Mouse (Mus musculus) neural tube, embryonic 14.5 days (tissue): ENCODE data around the gene Fam53a. TPM values are rescaled to one million over a fixed set of nuclear protein-coding genes. Genes with fewer than 3 reads are reported as not detected.

Experiments used
- ATAC-seq: fragments of 200-750 bp; cut with Nextera tagmentation; 2 replicates; pipeline ENCODE4 v1.8.0; 2017; ENCODE audit warnings: low read depth, mild to moderate bottlenecking, moderate TSS enrichment, moderate library complexity
- H3K27ac ChIP-seq: fragments of 300-500 bp; sonication (generic); 2 replicates; pipeline ENCODE4 v1.5.1; 2014; ENCODE audit warnings: low read depth, mild to moderate bottlenecking, control low read depth, low read length, moderate library complexity, mixed read lengths
- H3K27me3 ChIP-seq: fragments of 300-500 bp; sonication (generic); 2 replicates; pipeline ENCODE4 v1.6.1; 2014; ENCODE audit warnings: low read length; ENCODE audit not compliant: control insufficient read depth, insufficient read depth
- H3K36me3 ChIP-seq: fragments of 300-500 bp; sonication (generic); 2 replicates; pipeline ENCODE4 v1.6.1; 2014; ENCODE audit warnings: low read length, mixed read lengths; ENCODE audit not compliant: control insufficient read depth, insufficient read depth
- H3K4me1 ChIP-seq: fragments of 300-500 bp; sonication (generic); 2 replicates; pipeline ENCODE4 v1.6.1; 2014; ENCODE audit warnings: low read length; ENCODE audit not compliant: control insufficient read depth, insufficient read depth
- H3K4me2 ChIP-seq: fragments of 300-500 bp; sonication (generic); 2 replicates; pipeline ENCODE4 v1.6.1; 2014; ENCODE audit warnings: mild to moderate bottlenecking, low read depth, low read length, control low read depth
- H3K4me3 ChIP-seq: fragments of 300-500 bp; sonication (generic); 2 replicates; pipeline ENCODE4 v1.5.1; 2014; ENCODE audit warnings: low read depth, low read length, control low read depth, mixed read lengths
- H3K9ac ChIP-seq: fragments of 300-500 bp; sonication (generic); replicated peaks from 2 replicates; pipeline ENCODE4 v1.6.1; 2014; ENCODE audit warnings: low read depth, mild to moderate bottlenecking, control low read depth, low read length, mixed read lengths
- H3K9me3 ChIP-seq: fragments of 300-500 bp; sonication (generic); 2 replicates; pipeline ENCODE4 v1.6.1; 2016; ENCODE audit warnings: low read length; ENCODE audit not compliant: control insufficient read depth
- WGBS: fragments of 180-500 bp; shearing (Covaris S2); extraction: QIAGEN DNeasy Blood & Tissue Kit; methylation state at CpG from one replicate; pipeline ENCODE4 v1.1.7; 2014; 5-methylcytosine and 5-hydroxymethylcytosine counted together
- polyA plus RNA-seq: library from polyadenylated mRNA; unstranded; fragments of >200 nt; fragmentation: Nextera tagmentation; extraction: Ambion mirVana; gene quantifications from 2 replicates; pipeline ENCODE4 v1.2.1, GENCODE M21; 2014

Fam53a gene
- polyA plus RNA-seq, 1 experiment from 2014 or later, result 26.8 TPM

GRCm38 (mm10) chr5:33640652-33641051 is 11.2 kb upstream of the Fam53a start:
- H3K9ac ChIP-seq, result no peak overlapping the region
- no peak overlapping the region for H3K4me2 ChIP-seq
- H3K27ac ChIP-seq, result no peak overlapping the region
- peaks cover 23% of the 10 kb centered on the region for H3K36me3 ChIP-seq
- ATAC-seq, result no peak
- 39% methylated on average over 3 of the region's 3 CpGs for WGBS
- no peaks in the 10 kb centered on the region for H3K9me3 ChIP-seq
- no peaks in the 10 kb centered on the region for H3K27me3 ChIP-seq
- no peaks in the 10 kb centered on the region for H3K4me1 ChIP-seq
- no peak overlapping the region for H3K4me3 ChIP-seq

GRCm38 (mm10) chr5:33638826-33639225 is 9.4 kb upstream of the Fam53a start:
- H3K9me3 ChIP-seq, result no peaks in the 10 kb centered on the region
- no peak overlapping the region for H3K9ac ChIP-seq
- no peaks in the 10 kb centered on the region for H3K4me1 ChIP-seq
- no peak overlapping the region for H3K27ac ChIP-seq
- peaks cover 14% of the 10 kb centered on the region for H3K36me3 ChIP-seq
- H3K4me3 ChIP-seq, result no peak overlapping the region
- no peak overlapping the region for H3K4me2 ChIP-seq
- 63% methylated on average over 4 of the region's 4 CpGs for WGBS
- no peak for ATAC-seq
- no peaks in the 10 kb centered on the region for H3K27me3 ChIP-seq

GRCm38 (mm10) chr5:33637606-33638350 is 8.3 kb upstream of the Fam53a start:
- Histone ChIP-seq H3K36me3 (peaks cover 6% of the 10 kb centered on the region), H3K27me3 (no peaks in the 10 kb centered on the region), H3K27ac (no peak overlapping the region), H3K9ac (no peak overlapping the region), H3K9me3 (no peaks in the 10 kb centered on the region), H3K4me3 (no peak overlapping the region), H3K4me2 (no peak overlapping the region), H3K4me1 (no peaks in the 10 kb centered on the region)
- WGBS, result 84% methylated on average over 3 of the region's 3 CpGs
- ATAC-seq, result no peak

GRCm38 (mm10) chr5:33635361-33635760 is 5.9 kb upstream of the Fam53a start:
- Histone ChIP-seq H3K4me3 (no peak overlapping the region), H3K4me2 (no peak overlapping the region), H3K4me1 (peaks cover 4% of the 10 kb centered on the region; the same call in 1 of the 2 replicates), H3K27me3 (no peaks in the 10 kb centered on the region), H3K9ac (no peak overlapping the region), H3K36me3 (no peaks in the 10 kb centered on the region; the same call in 1 of the 2 replicates), H3K9me3 (no peaks in the 10 kb centered on the region), H3K27ac (no peak overlapping the region)
- ATAC-seq, result no peak
- 94% methylated on average over 3 of the region's 3 CpGs for WGBS

- H3K9me3 ChIP-seq, result no peaks in the 10 kb centered on the region
- 88% methylated on average over 1 of the region's 1 CpGs for WGBS
- no peaks in the 10 kb centered on the region for H3K27me3 ChIP-seq
Measured at GRCm38 (mm10) chr5:33632526-33632925, 3.1 kb upstream of the Fam53a start.

GRCm38 (mm10) chr5:33630615-33631014 is 1.2 kb upstream of the Fam53a start:
- no peaks in the 10 kb centered on the region for H3K9me3 ChIP-seq
- peak overlapping the region; percentile 69; the same call in 1 of the 2 replicates for H3K4me2 ChIP-seq
- ATAC-seq, result no peak
- H3K4me1 ChIP-seq, result peaks cover 11% of the 10 kb centered on the region
- no peaks in the 10 kb centered on the region for H3K36me3 ChIP-seq
- H3K27ac ChIP-seq, result no peak overlapping the region
- WGBS, result 81% methylated on average over 4 of the region's 4 CpGs
- H3K27me3 ChIP-seq, result no peaks in the 10 kb centered on the region
- no peak overlapping the region for H3K9ac ChIP-seq
- H3K4me3 ChIP-seq, result peak overlapping the region; percentile 78; the same call in 1 of the 2 replicates

More at GRCm38 (mm10) chr5:33632526-33632925, 3.1 kb upstream of the Fam53a start:
- no peak overlapping the region for H3K4me2 ChIP-seq
- ATAC-seq, result no peak
- no peaks in the 10 kb centered on the region for H3K36me3 ChIP-seq
- H3K9ac ChIP-seq, result no peak overlapping the region
- no peak overlapping the region for H3K4me3 ChIP-seq
- no peak overlapping the region for H3K27ac ChIP-seq
- H3K4me1 ChIP-seq, result peaks cover 11% of the 10 kb centered on the region

- Histone ChIP-seq H3K9ac (peak overlapping the region; percentile 62), H3K4me1 (peaks cover 11% of the 10 kb centered on the region), H3K27me3 (no peaks in the 10 kb centered on the region), H3K27ac (peak overlapping the region; percentile 74), H3K9me3 (no peaks in the 10 kb centered on the region), H3K4me2 (peak overlapping the region; percentile 69), H3K36me3 (no peaks in the 10 kb centered on the region), H3K4me3 (peak overlapping the region; percentile 78)
- peak; percentile 25 for ATAC-seq
- WGBS, result 5% methylated on average over 9 of the region's 9 CpGs
Measured at GRCm38 (mm10) chr5:33630061-33630460, 626 bp upstream of the Fam53a start.

GRCm38 (mm10) chr5:33628820-33629300 is 575 bp downstream of the Fam53a start:
- no peak for ATAC-seq
- Histone ChIP-seq H3K9ac (peak overlapping the region; percentile 73), H3K27ac (peak overlapping the region; percentile 90), H3K4me2 (peak overlapping the region; percentile 90), H3K9me3 (no peaks in the 10 kb centered on the region), H3K27me3 (no peaks in the 10 kb centered on the region), H3K4me3 (peak overlapping the region; percentile 78), H3K4me1 (peaks cover 11% of the 10 kb centered on the region), H3K36me3 (no peaks in the 10 kb centered on the region)
- under 1% methylated on average over 24 of the region's 24 CpGs for WGBS

GRCm38 (mm10) chr5:33627968-33628367 is 1.5 kb downstream of the Fam53a start:
- Histone ChIP-seq H3K27me3 (no peaks in the 10 kb centered on the region), H3K27ac (no peak overlapping the region), H3K4me2 (peak overlapping the region; percentile 90), H3K4me1 (peaks cover 11% of the 10 kb centered on the region), H3K4me3 (peak overlapping the region; percentile 78; the same call in 1 of the 2 replicates), H3K9ac (no peak overlapping the region), H3K9me3 (no peaks in the 10 kb centered on the region), H3K36me3 (no peaks in the 10 kb centered on the region)
- 18% methylated on average over 4 of the region's 4 CpGs for WGBS
- no peak for ATAC-seq
